Mouse (Mus musculus): ENCODE data around the gene Cyp4a10. TPM values are rescaled to one million over a fixed set of nuclear protein-coding genes. Genes with fewer than 3 reads are reported as not detected.

Gene Cyp4a10
- not detected in 2 replicates for polyA plus RNA-seq (2012; rRNA removed)

DNA sequence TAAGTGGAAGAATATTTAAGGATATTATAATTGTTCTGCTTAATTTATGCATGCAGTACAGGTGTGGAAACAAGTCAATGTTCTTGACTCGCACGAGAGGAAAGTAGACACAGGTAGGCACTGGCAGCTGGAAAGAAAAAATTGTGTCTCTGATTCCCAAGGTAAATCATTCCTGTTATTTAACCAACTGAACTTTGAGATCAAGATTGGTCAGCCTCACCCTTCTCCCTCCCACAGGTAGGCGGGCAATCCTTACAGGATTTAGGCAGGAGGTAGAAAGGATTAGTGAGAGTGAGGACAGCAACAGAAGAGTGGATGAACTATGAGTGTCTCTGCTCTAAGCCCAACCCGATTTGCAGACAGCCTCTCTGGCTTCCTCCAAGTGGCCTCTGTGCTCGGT is at the start of gene Cyp4a10:
TSS of gene Cyp4a10 (plus strand) at position 265 of the 400 bp plus-strand sequence.

DNA sequence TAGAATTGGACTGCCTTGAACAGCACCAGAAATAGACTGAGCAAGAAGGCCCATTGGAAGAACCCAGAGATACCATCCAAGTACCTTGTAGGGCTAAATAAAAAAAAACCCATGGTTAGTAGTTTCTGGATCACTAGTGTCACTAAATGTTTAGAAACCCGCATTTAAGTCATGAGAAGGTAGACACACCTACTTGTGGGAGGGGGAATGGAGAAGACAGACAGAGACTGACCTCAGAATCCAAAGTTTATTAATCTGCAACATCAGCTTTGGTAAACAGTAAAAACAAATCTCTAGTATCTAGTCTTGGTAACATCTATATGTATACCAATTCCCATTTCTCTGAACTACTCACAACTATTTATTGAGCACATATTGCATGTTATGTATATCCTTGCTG is 22.1 kb upstream of the Cyp4a10 start, which contains the start of gene Cyp4a14:
TSS of gene Cyp4a14 (minus strand) at position 142 of the 400 bp plus-strand sequence.

GRCm38 (mm10) chr4:115563401-115563800 is 45.3 kb downstream of the Cyp4a10 start, which contains the start of gene Cyp4a31:
TSS of gene Cyp4a31 (plus strand) at chr4:115563649.

Other genes starting within 250 kb of the Cyp4a10 start
- gene Cyp4a12a, start 219.2 kb upstream of the Cyp4a10 start, polyA plus RNA-seq (2012; rRNA removed): not detected in 2 replicates
- gene Cyp4a12b, start 106.6 kb upstream of the Cyp4a10 start, polyA plus RNA-seq (2012; rRNA removed): not detected in 2 replicates
- gene Cyp4a30b, start 65.7 kb upstream of the Cyp4a10 start, polyA plus RNA-seq (2012; rRNA removed): not detected in 2 replicates
- not detected in 2 replicates for gene Cyp4a14, start 22.1 kb upstream of the Cyp4a10 start, polyA plus RNA-seq (2012; rRNA removed)
- gene Cyp4a31, start 45.4 kb downstream of the Cyp4a10 start, polyA plus RNA-seq (2012; rRNA removed): not detected in 2 replicates
- not detected in 2 replicates for gene Cyp4a32, start 82.7 kb downstream of the Cyp4a10 start, polyA plus RNA-seq (2012; rRNA removed)
- gene Cyp4b1, start 129.5 kb downstream of the Cyp4a10 start, polyA plus RNA-seq (2012; rRNA removed): 14.0 and 31.0 TPM in 2 replicates
- gene Efcab14, start 219.5 kb downstream of the Cyp4a10 start, polyA plus RNA-seq (2012; rRNA removed): 32.9 and 33.9 TPM in 2 replicates

Measured in colon, adult 2 months (tissue).